Mouse (Mus musculus): ENCODE data around the gene Mfsd10.

- no peak for TF ChIP-seq POLR2A (IDR thresholded peaks at IDR 0.05; ENCODE audit: low read depth, low read length)
- no peak for TF ChIP-seq CTCF (IDR thresholded peaks at IDR 0.05; ENCODE audit: borderline replicate concordance, insufficient read depth, low read length)
Observed at GRCm38 (mm10) chr5:34657556-34657955, 20.5 kb upstream of the Mfsd10 start.
